Mouse (Mus musculus) adrenal gland, postnatal 36 days (tissue): ENCODE measurements at regions not wholly inside any gene's neighbourhood (a gene's known extent, or its start where the extent isn't known, plus 50 kb on each side); places are given as distances from the start of the nearest gene placed in this dataset.
"Not testable (repeated sequence)": the region's sequence is repeated elsewhere in the genome, so short reads cannot be mapped to it uniquely, and the experiment has no call there.

ENCODE experiments used
- DNase-seq, 2 experiments: peaks; one replicate each; pipeline ENCODE4 v3.0.0; 2021; ENCODE audit warnings: mixed read lengths in 1 of 2

DNA sequence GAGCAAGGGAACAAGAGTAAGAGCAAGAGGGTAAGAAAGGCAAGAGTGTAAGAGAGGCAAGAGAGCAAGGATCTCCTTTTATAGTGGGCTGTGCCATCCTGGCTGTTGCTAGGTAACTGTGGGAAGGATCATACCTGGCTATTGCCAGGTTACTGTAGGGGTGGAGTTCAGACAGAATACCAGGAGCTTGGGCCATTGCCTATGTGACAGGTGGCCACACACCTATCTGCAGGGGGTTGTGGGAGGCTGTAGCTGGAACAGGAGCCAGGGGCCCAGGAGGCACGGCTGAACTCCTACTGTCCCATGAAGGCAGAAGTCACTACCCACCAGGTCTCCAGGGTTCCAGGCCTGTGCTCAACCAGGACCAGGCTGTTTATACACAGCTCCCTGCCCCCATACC, 1149.0 kb downstream of the 9330182O14Rik start:
- no peak for DNase-seq

DNA sequence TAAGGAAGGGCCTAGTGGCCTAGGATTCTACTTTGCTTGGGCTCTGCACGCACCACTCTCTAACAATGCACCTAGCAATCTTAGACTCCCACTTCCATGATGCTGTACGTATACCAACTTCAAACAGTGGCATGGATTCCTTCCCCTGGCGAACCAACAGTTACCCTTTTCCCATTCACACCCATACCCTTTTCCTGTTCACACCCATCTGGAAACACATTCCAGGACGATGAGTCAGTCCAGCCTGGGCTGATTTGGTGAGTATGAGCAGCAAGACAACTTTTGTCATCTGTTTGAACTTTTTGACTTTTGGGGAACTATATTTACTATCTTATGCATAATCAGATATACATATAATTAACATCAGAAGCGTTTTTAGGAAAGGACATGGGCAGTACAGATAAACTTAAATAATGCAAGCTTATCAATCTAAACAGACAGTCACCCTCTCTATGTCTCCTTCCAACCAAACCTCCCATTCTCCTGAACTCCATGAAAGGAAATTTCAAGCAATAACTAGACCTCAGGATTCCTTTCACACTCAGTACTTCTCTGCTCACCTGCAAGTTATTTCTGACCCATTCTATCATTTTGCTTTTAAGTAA, 1152.7 kb downstream of the 9330182O14Rik start:
- no peak for DNase-seq

- no peak for DNase-seq
These were observed 1163.3 kb downstream of the 9330182O14Rik start for GRCm38 (mm10) chr15:41297419-41297818.

DNA sequence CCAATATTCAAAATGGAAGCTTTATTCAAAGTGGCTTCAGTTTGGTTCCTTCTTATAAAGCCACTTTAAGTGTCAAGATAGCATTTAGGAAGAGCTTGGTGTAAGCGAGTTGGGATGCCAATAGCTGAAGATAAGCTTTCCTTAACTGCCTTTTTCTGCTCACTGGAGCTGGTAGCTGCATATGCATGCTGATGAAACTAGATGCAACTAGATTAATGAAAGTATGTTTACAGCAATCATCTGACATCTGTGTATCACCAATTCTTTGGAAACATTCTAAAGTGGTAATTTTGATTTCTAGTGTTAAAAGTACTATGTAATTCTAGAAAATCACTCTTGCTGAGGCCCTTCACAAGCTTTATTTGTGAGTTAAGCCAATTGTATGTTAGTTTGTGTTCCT, 1172.5 kb downstream of the 9330182O14Rik start:
- DNase-seq: no peak

DNA sequence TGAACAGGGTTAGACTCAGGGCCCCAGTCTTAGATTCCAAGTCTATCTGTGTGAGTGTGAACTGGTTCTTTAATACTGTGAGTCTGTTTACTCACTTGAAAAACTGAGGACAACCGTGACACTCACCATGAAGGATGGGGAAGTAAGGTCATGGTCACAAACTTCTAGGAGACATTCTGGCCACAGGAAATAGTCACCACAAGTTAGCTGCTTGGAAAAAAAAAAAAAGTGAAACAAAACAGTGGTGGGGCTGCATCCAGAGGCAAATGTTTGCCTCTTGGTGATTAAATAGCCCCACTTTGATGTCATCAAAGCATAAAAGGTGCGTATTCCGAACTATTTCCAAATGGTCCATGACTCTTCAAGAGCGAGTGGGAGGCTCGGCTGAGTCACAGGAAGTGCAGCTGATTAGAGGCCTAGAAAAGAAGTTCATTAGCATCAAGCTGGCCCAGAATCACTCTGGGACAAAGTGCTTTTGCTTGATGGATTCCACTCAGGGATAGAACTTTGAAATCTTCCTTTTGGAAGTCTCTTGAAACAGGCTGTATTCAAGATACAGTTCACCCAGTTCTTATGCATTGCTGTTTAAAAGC, 1177.7 kb downstream of the 9330182O14Rik start:
- peak; percentile 6 to 23 for DNase-seq

DNA sequence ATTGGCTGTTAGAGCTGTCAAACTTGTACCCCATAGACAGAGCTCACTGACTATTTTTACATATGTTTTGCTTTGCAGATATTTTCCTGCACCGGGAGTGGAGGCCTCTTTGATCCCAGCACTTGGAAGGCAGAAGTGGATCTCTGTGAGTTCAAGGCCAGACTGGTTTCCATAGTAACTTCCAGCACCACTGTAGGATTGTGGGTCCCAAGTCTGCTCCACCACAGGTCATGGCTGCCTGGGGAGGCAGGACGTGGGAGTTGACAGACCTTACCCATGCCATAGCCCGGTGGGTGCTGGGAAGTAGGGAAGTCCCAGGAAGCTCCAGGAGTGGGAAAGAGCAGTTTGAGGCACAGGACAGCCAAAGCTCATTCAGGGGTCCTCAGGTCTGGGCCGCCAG, 1180.8 kb downstream of the 9330182O14Rik start:
- DNase-seq: peak; percentile 3 to 8

DNA sequence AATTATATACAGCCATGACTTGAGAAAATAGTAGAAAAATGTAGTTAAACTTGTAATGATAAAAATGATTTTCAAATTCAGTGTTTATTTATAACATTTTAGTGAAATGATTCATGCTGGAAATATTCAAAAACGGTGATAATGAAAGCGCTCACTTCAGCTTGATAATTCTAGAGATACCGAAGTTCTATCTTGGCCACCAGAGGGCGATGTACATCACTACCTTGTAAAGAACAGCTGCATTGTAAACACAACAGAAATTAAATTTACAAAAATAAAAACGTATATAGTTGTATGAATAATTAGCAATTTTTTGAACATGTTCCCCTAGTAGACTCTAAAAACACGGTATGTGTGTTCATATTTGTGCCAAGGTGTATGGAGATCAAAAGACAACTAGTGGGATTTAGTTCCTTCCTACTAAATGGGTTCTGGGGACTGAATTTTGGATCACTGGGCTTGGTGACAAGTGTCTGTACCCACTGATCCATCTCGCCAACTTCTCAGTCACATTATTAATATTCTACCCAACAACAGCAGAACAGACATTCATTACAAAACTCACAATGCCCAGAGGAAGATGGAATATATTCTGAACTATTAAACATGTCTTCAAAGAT, 1191.6 kb downstream of the 9330182O14Rik start:
- DNase-seq: peak; percentile 45 to 69

DNA sequence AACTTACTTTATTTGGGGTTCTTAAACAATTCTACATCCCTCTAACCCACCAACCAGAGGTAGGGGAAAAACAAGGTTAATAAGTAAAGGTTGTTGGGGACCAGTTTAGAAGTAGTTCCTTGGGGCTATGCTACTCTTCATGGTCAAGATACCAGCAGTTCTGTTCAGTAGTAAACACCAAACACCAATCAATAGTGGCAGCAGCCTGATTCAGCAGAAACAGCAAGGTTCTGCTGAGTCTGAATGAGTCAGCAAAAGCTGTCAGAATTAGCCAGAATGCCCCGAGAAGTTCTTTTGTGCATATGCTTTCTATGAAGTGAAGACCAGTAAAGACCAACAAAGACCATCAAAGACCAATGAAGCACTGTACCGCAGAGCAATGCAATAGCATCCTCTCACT, 1195.1 kb downstream of the 9330182O14Rik start:
- DNase-seq: no peak

DNA sequence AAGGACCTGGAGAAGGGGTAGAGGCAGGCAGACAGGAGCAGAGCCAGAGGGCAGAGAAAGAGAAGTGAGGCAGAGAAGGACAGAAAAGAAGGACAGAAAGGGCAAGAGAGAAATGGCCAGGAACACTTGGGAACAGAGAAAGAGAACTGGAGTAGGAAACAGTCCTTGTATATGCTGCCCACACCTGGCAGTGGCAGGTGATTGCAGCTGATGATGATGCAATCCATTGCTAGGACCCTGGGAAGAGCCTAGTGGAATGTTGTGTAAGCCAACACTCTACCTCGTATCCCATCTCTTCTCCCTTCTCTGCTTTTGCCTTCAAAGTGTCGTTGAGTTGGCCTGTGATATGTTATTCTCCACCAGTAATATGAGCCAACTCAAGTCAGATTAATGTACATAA, 1195.9 kb downstream of the 9330182O14Rik start:
- DNase-seq: no peak

GRCm38 (mm10) chr15:41332451-41332850, 1198.3 kb downstream of the 9330182O14Rik start:
- DNase-seq: no peak

GRCm38 (mm10) chr15:41333165-41333564, 1199.0 kb downstream of the 9330182O14Rik start:
- DNase-seq: no peak

DNA sequence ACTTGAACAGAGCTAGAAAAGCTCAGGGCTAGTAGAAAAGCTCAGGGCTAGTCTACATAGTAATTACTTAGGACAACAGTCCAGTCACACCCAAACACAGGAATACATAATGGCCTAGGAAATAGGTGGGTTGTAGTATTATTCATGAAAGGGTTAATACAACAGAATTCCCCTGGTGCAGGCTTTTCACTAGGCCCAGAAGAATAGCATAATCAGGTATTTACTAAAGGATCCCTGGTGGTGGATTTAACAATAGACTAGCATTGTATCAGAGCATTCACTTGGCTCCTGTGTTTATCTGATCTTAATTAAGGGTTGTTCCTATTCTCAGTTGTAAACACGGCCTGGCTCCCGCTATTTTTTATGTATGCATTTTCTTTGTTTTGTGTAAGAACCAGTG, 1206.5 kb downstream of the 9330182O14Rik start:
- DNase-seq: not testable (repeated sequence)

DNA sequence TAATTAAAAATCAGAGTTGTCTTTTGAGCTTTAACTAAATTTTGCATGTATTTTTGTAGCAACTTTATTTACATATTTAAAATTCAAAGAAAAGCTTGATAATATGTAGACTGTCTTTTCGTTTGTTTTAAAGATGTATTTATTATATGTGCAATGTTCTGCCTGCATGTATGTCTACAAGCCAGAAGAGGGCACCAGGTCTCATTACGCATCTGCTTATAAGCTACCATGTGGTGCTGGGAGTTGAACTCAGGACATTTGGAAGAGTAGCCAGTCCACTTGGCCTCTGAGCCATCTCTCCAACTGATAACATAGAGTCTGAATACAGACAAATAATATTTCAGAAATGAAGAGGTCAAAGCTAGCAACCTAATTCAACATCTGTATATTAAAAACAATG, 1211.4 kb downstream of the 9330182O14Rik start:
- DNase-seq: no peak

DNA sequence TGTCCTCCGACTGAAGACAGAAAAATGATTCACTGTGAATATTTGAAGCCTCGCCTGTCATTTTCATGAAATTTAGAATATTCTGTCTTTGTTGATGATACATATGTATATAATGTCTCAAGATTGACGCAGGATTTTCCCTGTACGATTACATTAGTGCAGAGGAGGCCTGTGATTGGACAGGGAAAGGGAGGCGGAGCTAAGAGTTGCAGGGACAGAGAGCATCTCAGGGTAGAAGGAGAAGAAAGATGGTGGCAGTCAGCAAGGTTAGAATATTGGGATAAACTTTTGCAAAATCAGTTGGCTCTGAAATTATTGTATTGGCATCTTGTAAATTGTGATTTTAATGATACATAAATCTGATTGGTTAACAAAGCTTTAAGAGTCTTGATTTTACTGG, 1213.1 kb downstream of the 9330182O14Rik start:
- DNase-seq: no peak

DNA sequence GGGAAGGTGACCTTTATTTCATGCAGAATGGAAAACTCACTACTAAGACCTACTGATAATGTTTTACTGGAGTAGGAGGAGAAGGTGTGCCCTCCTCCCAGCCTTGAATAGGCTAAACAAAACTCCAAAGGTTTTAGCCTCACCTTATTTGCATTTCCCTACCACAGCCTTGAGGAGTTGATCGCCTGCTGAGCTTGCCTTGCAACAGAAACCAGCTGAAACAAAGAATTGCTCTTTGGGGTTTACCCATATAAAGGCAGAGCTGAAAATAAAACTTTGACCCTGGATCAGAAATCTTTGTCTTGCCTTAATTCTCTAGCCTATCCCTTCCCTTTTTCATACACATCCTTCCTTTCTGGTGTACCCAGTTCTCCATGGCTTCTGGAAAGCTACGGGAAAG, 1218.0 kb downstream of the 9330182O14Rik start:
- DNase-seq: no peak

GRCm38 (mm10) chr15:41359276-41359675, 1225.1 kb downstream of the 9330182O14Rik start:
- no peak for DNase-seq

GRCm38 (mm10) chr15:41374669-41375068, 1240.5 kb downstream of the 9330182O14Rik start:
- DNase-seq: no peak

- no peak for DNase-seq
These were observed 1241.7 kb downstream of the 9330182O14Rik start for GRCm38 (mm10) chr15:41375906-41376305.

DNA sequence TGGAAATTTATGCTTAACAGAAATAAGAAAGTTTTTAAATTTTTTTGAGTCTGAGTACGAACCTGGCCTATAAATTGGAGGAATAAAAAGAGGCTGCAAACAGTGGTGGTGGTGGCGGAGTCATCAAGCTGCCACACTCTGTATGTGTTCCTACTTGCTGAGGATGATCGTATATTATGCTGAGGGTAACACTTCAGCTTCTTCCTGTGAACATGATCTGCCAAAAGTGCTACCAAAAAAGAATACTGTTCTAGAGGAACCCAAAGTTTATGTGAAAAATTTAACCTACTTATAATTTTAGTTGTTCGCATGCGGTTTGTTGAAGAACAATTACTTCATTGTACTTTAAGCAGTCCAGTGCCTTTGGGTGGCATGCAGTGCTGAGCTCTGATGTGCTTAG, 1245.5 kb downstream of the 9330182O14Rik start:
- DNase-seq: no peak

DNA sequence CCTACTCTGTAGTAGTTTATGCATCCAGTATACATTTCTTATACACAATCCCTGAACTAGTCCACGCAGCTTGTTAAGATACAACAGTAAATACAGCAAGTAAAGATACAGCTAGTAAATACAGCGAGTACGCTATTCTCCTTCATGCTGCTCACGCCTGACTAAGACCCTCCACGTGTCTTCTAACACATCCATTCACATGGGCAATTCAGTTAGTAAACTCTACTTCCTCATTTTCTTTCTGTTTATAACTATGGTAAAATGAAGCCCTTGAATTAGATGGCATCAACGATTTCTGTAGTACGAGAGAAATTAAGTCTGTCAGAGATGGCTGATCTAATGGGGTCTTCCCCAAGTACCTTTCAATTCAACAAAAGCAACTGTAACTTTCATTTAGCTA, 1246.3 kb downstream of the 9330182O14Rik start:
- no peak for DNase-seq

- DNase-seq: no peak
These were observed 1256.5 kb downstream of the 9330182O14Rik start for GRCm38 (mm10) chr15:41390699-41391098.
